Comparison of ENCODE assay signal across 29 mouse cellular contexts in genomic region chr2:104413011-104413410, GRCm38 (mm10). TPM values are rescaled to one million over a fixed set of nuclear protein-coding genes. Genes with fewer than 3 reads are reported as not detected.
"Had no signal": no experiment of that assay in that cellular context is flagged by ENCODE, and none has a peak within 500 bp of the region (broad histone marks: within the 10 kb centered on the region; RNA-seq: fewer than 3 reads in every experiment).

No protein-coding gene starts in this region.

- ATAC-seq: liver, embryonic 12.5 days; midbrain, embryonic 15.5 days had no signal

- DNase-seq: kidney, adult 2 months; kidney, postnatal 25 days; layer of hippocampus, adult 9-11 months; layer of hippocampus, postnatal 36 days; liver; lung, adult 18-20 months; lung, postnatal 14 days; lung, postnatal 4 days; right cerebral cortex, adult 18-20 months; right cerebral cortex, postnatal 14 days; right cerebral cortex, postnatal 4 days; spleen, adult 18-20 months; thymus, adult 2 months; thymus, postnatal 14 days; thymus, postnatal 4 days had no signal

- H3K27ac ChIP-seq: kidney, postnatal 0 days; layer of hippocampus, adult 2 months; limb, embryonic 10.5 days; limb, embryonic 13.5 days; liver, embryonic 12.5 days; liver, embryonic 15.5 days; lung, embryonic 15.5 days; midbrain, embryonic 12.5 days; midbrain, embryonic 15.5 days; neural tube, embryonic 12.5 days; neural tube, embryonic 15.5 days; stomach, embryonic 15.5 days had no signal

- H3K4me3 ChIP-seq: layer of hippocampus, adult 2 months; limb, embryonic 10.5 days; limb, embryonic 13.5 days; liver, embryonic 12.5 days; liver, embryonic 15.5 days; lung, embryonic 15.5 days; midbrain, embryonic 12.5 days; midbrain, embryonic 15.5 days; neural tube, embryonic 12.5 days; neural tube, embryonic 15.5 days; stomach, embryonic 15.5 days had no signal

RNA-seq across cellular contexts. Expression of gene D430041D05Rik, which starts 2.2 kb away (rescaled TPM):
- total RNA-seq: megakaryocyte, adult 5-6 weeks had no signal
- polyA plus RNA-seq: large intestine, adult 2 months; liver, embryonic 15.5 days had no signal
